Mouse (Mus musculus) left cerebral cortex, adult 9 months (tissue): ENCODE measurements around the gene Zzef1.
"Not testable (repeated sequence)": the region's sequence is repeated elsewhere in the genome, so short reads cannot be mapped to it uniquely, and the experiment has no call there.

Source experiments
- DNase-seq, 2 experiments: peaks; one replicate each; pipeline ENCODE4 v3.0.0; 2022; ENCODE audit warnings: low spot score in 2 of 2

The Zzef1 gene

DNA sequence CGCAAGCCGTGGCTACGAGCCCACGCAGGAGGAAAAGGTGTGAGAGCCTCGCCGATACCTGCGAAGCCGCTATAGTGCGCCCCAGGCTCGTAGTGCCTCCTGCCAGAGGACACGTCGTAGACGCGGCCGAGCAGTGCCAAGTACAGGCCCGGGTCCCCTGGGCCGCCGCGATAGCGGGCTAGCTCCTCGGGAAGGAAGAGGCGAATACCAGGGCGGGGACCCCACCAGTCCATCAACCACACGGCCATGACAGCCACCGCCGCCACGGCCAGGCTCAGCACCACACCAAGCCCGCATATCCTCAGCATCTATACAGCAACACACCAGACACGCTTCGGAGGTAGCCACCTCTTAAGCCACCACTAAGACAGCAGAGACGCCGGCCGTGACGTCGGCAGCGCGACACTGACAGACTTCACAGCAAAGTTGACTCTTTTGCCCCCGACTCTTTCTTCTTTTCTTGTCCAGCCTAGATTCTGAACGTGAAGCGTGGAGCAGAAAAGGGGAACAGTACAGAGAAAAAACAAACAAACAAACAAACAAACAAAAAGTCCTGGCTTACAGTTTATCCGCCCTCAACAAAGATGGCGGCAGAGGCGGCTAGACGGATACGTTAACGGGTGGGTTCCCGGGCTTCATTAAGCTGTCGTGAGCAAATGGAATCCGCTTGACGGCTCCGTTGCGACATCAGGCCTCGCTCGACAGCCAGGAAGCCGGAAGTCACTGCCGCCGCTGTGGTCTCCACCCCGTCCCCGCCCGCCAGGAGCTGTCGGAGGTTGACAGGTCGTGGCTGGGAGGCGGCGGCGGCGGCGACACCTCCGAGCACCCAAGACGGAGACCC is at the start of gene Zzef1, which contains the start of gene Cyb5d2:
Gene Zzef1 (plus strand): TSS at position 772 of the 841 bp plus-strand sequence.
Gene Cyb5d2 (minus strand): TSS at position 688 of the 841 bp plus-strand sequence.
- DNase-seq, result peak; percentile 91 to 95

DNA sequence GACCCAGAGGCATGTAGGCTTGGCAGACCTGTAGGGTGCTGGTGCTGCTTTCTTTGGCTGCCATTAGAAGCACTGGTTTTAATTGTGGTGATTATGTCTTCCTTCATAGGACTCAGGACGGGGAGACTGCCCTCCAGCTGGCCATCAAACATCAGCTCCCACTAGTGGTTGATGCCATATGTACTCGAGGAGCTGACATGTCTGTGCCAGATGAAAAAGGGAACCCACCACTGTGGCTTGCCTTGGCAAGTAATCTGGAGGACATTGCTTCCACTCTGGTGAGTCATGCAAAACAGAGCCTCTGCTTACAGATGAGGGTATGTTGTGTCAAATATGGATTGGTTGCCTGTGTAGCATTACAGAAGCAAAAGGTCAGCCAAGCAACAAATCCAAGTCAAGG is 44.1 kb upstream of the Zzef1 start:
- no peak for DNase-seq

DNA sequence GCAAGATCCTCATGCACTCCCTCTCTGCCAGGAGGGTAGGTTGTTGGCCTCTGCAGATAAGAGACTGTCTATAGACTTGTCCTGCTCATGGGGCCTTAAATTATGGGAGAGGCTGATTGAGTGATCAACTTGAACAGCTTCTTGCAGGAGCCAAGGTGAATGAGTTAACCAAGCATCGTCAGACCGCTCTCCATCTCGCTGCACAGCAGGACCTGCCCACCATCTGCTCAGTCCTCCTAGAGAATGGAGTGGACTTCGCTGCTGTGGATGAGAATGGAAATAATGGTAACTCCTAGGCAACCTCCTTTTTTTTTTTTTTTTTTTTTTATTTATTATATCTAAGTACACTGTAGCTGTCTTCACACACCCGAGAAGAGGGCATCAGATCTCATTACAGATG is 37.7 kb upstream of the Zzef1 start:
- no peak for DNase-seq

- DNase-seq, result no peak
Measured at GRCm38 (mm10) chr11:72759581-72759980, 36.4 kb upstream of the Zzef1 start.

- no peak for DNase-seq
Measured at GRCm38 (mm10) chr11:72760781-72761180, 35.2 kb upstream of the Zzef1 start.

DNA sequence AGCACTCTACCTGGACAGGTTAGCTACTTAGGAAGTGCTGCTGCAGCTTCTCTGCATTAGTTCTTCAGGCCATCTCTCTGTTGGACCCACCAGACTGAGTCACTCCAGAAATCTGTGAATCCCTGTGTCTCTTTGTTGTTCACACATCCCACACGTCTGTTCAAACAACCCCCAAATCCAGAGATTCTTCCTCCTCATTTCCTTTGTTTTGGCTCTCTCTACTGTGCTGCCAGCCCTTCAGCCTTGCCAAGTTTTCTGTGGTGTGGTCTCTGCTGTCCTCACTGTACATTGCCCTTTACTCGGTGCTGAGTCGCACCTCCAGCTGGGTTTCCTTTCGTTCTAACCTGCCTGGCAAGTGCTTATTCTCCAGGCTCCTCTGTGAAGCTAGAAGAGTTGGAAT is 31.8 kb upstream of the Zzef1 start:
- peak in 1 of 2 experiments; percentile 43 for DNase-seq

DNA sequence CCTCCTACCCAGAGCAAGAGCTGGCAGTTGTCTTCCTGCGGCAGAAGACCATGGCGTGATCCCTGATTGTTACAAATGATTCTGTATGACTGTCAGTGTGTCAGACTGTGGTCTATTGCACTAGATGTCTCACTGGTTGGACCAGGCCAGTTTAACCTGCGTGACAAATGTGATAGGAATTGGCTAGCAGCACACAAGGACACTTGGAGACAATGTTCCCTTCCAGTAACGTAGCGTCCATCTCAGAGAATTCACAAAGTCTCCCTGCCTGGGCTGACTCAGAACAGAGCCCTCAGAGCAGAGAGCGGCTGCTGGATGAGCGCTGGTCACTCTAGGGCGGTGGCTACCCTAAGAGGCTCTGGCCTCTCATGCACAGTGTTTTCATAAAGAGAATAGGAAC is 28.3 kb upstream of the Zzef1 start:
- no peak for DNase-seq

- DNase-seq, result no peak
Measured at GRCm38 (mm10) chr11:72769061-72769460, 27.0 kb upstream of the Zzef1 start.

DNA sequence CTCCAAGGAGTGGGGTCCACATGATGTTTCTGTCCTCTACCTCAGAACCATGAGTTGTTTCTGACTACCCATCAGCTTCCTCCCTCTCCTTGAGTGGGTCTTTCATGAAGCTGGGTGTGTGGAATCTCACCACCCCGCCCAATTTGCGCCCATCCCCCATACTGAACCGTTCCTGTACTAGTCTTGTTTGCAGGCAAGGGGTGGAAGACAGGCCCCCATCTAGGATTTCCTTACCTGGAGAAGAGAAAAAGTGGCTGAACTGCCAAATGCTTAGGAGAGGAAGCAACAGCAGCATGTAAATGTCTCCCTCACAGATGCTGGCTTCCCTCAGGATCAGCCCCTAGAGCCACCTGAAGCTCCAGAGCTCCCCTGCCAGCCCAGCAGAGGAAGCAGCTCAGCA is 25.7 kb upstream of the Zzef1 start:
- DNase-seq, result no peak

DNA sequence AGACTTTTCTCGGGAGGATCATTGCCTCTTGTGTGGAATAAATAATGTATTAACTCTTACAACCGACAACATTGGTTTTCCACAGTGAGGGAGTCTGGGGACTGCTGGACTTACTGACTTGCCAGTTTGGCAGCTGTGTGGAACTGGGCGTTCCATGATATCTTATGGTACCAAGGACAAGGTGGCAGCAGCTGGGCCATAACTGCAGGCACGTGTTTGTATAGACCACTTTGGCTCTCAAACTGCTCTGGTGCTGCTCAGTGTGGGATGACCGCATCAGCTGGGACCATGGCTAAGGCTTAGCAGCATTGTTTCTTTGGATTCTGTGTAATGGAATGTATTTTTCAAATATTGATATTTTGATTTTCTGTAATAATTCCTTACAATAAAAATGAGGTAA is 25.2 kb upstream of the Zzef1 start:
- no peak for DNase-seq

DNA sequence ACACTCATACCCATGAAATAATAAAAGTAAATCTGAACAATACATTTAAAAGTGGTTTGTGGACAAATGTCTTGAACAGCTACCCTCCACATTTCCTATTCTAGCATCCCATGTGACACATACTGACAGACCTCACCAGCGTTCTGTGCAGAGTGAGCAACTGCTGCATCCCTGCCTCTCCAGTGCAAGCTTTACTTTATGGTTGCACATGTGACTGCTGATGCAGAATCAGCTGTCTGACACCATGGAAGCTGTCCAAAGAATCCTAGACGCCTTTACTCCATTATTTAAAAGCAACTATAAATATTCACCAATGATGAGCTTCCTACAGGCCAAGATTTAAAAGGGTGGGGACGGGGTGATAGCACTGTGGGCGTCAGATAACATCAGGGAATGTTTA is 24.6 kb upstream of the Zzef1 start:
- no peak for DNase-seq

DNA sequence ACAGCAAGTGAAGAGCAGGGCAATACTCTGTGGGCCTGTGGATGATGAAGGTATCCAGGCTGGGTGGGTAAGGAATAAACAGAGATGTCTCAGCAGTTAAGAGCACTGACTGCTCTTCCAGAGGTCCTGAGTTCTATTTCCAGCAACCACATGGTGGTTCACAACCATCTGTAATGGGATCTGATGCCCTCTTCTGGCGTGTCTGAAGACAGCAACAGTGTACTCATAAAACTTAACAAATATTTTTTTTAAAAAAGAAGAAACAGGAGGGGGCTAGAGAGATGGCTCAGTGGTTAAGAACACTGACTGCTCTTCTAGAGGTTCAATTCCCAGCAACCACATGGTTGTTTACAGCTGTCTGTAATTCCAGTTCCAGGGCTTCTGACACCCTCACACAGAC is 23.4 kb upstream of the Zzef1 start:
- DNase-seq, result not testable (repeated sequence)

DNA sequence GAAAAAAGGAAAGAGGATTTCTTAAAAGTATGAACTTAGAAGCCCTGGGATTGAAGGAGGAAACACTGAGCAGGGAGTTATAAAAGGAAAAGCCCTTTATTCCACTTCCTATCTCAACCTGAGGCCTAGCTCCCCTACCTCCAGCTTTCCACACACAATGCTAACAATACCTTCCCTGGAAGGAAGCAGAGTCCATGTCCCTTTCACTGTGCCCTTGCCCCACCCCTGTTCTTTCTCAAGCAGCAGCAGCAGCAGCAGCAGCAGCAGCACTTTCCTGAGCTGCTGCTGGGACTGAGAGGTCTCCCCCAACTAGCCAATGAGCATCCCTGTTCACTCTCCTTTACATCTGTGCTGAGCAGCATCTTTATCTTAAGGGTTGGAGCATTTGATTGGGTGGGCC is 17.1 kb upstream of the Zzef1 start:
- DNase-seq, result no peak

DNA sequence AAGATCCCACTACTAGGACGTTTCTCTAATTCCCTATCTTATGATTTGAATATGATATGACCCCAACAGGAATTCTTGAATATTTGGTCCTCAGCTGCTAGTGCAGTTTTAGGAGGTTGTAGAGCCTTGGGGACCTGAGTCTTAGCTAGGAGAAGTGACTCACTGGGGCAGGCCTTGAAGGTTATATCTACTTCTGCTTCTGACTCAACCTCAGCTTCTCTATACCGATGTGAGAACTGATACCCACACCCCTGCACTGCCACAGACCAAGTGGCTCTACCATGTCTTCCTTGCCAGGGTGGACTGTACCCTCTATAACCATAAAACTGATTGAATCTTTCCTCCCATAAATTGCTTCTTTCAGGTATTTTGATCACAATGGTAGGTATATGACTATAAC is 13.9 kb upstream of the Zzef1 start:
- no peak for DNase-seq

DNA sequence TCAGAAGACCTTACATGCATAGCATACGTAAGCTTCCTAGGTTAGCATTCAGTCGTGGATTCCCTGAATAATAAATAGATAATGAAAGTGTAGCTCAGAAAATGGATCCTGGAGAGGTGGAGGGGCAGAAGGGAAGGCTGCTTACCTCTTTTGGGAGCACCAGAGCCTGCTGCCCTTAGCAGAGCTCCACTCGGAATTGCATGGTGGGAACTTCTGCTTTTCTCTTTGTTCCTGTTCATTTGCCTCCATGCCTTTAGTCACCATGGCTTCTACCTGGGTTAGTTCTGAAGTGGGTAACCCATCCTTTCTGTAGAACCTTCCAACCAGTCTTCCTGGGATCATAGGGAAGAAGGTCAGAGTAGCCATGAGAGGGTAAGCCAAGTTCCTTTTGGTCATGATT is 13.5 kb upstream of the Zzef1 start:
- no peak for DNase-seq

DNA sequence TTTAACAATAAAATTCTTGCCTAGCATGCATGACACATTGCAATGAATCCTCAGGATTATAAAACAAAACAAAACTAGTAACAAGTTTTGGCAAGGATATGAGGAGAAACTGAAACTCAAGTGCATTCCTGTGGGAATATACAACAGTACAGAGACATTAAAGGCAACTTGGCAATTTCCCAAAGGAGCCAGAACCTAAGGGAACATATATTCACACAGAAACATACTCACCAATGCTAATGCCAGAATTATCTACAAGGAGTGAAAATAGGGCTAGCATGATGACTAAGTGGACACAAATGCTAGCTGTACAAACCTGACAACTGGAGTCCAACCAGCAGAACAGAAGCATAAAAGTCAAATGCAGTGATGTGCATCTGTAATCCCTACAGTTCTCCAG is 4.0 kb upstream of the Zzef1 start:
- DNase-seq, result no peak

DNA sequence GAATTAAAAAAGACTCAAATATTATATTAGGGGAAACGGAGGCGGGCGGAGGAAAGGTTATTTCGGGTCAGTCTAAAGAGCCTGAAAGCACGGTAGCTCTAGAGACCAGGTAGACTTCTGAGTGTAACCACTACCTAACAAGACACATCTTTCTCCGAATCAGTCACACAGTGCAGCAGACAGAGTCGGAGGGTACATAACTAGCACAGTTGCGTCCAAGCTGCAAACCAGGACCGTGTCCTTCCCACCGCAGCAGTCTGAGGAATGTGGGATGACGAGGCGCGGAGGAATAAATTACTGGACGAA is 924 bp upstream of the Zzef1 start:
- DNase-seq, result no peak

- DNase-seq, result peak in 1 of 2 experiments; percentile 11
Measured at GRCm38 (mm10) chr11:72796296-72796687, 266 bp downstream of the Zzef1 start.

DNA sequence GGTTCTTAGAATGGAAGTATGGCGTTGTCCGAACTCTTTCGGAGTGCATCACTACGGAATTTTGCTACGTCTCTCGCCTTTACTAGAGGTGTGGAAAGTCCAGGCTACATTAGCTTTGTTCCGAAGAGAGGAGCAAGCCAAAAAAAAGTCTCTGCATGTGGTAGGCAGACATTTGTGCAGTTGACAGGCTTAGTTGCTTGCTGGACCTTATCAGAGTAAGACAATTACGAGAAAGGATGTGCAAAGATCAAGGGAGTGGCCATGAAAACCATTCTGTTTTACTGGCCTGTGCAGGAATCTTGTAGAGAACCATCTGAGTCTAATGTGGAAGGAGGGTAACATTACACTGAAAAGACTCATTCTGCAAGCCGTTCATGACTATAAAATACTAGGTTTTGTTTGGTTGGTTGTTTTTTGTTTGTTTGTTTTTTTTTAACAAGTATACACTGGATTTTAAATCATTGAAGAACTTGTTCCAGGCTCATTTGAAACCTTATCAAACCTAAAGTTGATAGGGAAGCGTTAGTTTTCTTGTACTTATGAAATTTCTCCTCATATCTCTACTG is 830 bp downstream of the Zzef1 start:
- DNase-seq, result no peak

- no peak for DNase-seq
Measured at GRCm38 (mm10) chr11:72798112-72798511, 2.1 kb downstream of the Zzef1 start.

DNA sequence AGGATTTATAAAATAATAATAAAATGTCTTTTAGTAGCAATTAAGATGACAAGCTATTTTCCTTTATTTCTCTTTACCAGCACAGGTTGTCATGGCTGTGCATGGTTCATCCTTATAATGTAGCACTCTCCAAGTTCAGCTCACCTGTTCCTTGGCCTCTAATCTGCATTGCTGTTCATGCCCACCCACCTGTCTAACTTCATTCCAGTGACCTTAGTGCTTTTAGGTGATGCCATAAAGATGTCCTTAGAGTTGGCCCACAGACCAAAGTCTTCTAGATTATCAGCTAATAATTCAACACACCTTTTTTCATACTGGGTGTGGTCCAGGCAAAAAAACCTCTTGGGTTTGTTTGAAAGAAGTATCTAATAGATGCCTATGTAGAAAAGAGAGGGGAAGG is 5.2 kb downstream of the Zzef1 start:
- no peak for DNase-seq

GRCm38 (mm10) chr11:72803038-72803437 is 7.0 kb downstream of the Zzef1 start:
- no peak for DNase-seq

DNA sequence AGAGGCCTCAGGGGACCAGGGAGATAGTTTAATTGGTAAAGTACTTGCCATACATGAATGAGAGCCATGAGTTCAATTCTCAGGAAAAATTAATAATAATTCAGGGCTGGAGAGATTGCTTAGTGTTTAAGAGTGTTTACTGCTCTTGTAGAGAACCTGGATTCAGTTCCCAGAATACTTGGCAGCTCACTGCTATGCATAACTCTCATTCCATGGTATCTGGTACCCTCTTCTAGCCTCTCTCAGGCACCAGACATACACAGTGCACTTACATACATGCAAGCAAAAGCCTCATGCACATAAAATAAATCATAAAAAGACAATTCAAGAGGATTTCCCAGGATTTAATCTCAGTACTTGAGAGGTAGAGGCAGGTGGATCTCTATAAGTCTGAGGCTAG is 8.6 kb downstream of the Zzef1 start:
- no peak for DNase-seq

GRCm38 (mm10) chr11:72805232-72805631 is 9.2 kb downstream of the Zzef1 start:
- DNase-seq, result no peak
